Mouse (Mus musculus) liver, embryonic 14 days (tissue): ENCODE results near the gene Rnf146. TPM values are rescaled to one million over a fixed set of nuclear protein-coding genes. Genes with fewer than 3 reads are reported as not detected.

ENCODE experiments used
- polyA plus RNA-seq: library from polyadenylated mRNA; depleted of rRNA; stranded (reverse); fragments of >200 nt; gene quantifications from 2 replicates; pipeline ENCODE4 v1.2.3, GENCODE M21; 2012; rRNA removed

The Rnf146 gene
- 16.7 and 18.0 TPM in 2 replicates for polyA plus RNA-seq

GRCm38 (mm10) chr10:29362197-29362900 lies at the start of gene Rnf146:
Rnf146 (minus strand) TSS chr10:29362442.

GRCm38 (mm10) chr10:29313064-29313638 lies 49.1 kb downstream of the Rnf146 start, which contains the start of gene Echdc1:
Echdc1 (plus strand) TSS chr10:29313166.

Other genes starting within 250 kb of the Rnf146 start
- gene Soga3, start 218.6 kb downstream of the Rnf146 start, polyA plus RNA-seq, result 0.01 TPM in 1 of 2 replicates, not detected in the other
- not detected in 2 replicates for gene Gm49353, start 163.5 kb downstream of the Rnf146 start, polyA plus RNA-seq
- gene 9330159F19Rik, start 150.8 kb downstream of the Rnf146 start, polyA plus RNA-seq, result 0.02 TPM in 1 of 2 replicates, not detected in the other
- 11.0 and 11.8 TPM in 2 replicates for gene Echdc1, start 49.3 kb downstream of the Rnf146 start, polyA plus RNA-seq
- 0.91 and 0.94 TPM in 2 replicates for gene Rspo3, start 173.4 kb upstream of the Rnf146 start, polyA plus RNA-seq